Mouse (Mus musculus) hematopoietic stem cell, adult 5-6 weeks (primary cell): ENCODE measurements around the gene Pinlyp. TPM values are rescaled to one million over a fixed set of nuclear protein-coding genes. Genes with fewer than 3 reads are reported as not detected.
"Not testable (repeated sequence)": the region's sequence is repeated elsewhere in the genome, so short reads cannot be mapped to it uniquely, and the experiment has no call there.

ENCODE experiments used
- ATAC-seq, 2 experiments: fragments of 125-278 bp in 1 of 2; replicated peaks in 1 of 2; 2 replicates each; pipeline ENCODE4 v1.8.0; 2016 to 2017; ENCODE audit warnings: inconsistent platforms in 2 of 2, mild to moderate bottlenecking in 2 of 2, moderate number of reproducible peaks in 2 of 2, low read depth in 1 of 2, moderate TSS enrichment in 1 of 2; ENCODE audit not compliant: low FRiP score in 2 of 2, poor library complexity in 2 of 2, severe bottlenecking in 2 of 2, insufficient read depth in 1 of 2, low TSS enrichment in 1 of 2
- total RNA-seq: library from RNA; stranded (forward); fragments of 172-1452, 232-1000 nt; gene quantifications from 2 replicates; pipeline ENCODE4 v1.2.3, GENCODE M21; 2017

Gene Pinlyp
- total RNA-seq, 1 experiment from 2014 or later = not detected

- ATAC-seq = no peak
Observed at GRCm38 (mm10) chr7:24533031-24533571, 12.8 kb downstream of the Pinlyp start.

- ATAC-seq = peak; percentile 62 to 64
Observed at GRCm38 (mm10) chr7:24531211-24531971, 14.5 kb downstream of the Pinlyp start.

GRCm38 (mm10) chr7:24530062-24530931, 15.6 kb downstream of the Pinlyp start, which contains the start of gene Irgq:
Irgq (plus strand) TSS chr7:24530689.
- ATAC-seq = peak; percentile 88 to 92

- no peak for ATAC-seq
Observed at GRCm38 (mm10) chr7:24529580-24529979, 16.3 kb downstream of the Pinlyp start.

GRCm38 (mm10) chr7:24528861-24529260, 17.1 kb downstream of the Pinlyp start:
- no peak for ATAC-seq

DNA sequence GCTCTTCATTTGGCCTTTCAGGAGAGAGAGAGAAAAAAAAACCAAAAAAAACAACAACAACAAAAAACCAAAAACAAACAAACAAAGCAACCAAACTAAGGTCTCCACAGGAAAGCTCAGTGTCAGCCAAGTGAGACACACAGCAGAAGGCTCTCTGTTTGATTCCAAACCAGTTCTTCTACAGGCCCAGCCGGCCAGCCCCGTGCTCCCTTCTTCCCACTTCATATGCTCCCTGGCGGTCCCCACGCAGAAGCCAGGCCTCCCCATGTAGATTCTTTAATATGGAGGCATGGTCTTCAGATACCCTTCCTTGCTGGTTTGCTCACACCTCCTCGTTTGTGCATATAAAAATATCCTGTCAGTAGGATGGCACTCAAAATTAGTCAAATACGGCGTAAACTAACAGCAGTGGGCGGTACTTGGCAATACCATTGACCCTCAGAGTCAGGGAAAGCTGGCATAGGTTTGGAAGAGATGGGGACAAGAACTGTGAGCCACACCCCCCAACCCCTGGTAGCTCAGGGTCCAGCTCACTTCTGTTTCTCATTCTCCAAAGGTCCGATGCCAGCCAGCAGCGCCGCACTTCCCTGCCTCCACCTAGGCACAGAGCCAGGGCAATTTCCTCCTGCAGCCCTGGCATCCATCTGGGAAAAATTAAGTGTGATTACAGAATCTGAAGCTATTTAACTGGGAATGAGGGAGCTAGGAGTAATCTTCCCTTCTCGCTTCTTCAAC, 20.1 kb downstream of the Pinlyp start:
- no peak for ATAC-seq

- ATAC-seq = no peak
Observed at GRCm38 (mm10) chr7:24524978-24525377, 20.9 kb downstream of the Pinlyp start.

DNA sequence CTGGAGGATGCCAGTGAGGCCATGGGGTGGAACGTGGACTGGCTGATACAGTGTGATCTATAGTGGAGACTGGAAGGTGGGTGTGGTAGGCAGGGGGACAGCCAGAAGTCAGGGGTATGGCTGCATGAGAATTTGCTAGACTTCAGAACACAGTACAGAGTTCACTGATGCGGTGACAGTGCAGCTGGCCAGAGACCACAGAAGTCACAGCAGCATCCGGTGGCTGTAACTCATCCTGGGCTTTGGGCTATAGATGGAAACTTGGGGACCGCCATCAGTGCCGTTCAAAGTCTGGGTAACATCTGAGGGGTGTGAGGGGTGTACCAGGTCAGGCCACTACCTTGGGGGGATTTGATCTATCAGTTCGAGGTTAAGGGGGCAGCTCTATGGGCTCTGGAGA, 22.2 kb downstream of the Pinlyp start:
- ATAC-seq = no peak

DNA sequence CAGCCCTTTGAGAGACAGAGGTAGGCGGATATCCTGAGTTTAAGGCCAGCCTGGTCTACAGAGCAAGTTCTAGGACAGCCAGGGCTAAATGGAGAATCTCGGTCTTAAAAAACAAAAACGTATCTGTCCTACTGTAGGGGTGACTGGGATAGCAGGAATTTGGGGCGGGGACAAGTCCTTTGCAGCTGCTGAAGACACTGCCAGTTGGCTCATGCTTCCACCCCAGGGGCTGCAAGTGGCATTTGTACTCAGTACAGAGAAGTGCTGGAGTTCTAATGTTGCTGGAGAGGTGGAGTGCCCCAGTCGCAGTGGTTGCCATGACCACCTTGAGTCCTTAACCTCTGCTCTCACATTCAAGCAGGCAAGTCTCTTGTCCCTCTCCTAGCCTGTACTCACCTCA, 23.1 kb downstream of the Pinlyp start:
- ATAC-seq = no peak

DNA sequence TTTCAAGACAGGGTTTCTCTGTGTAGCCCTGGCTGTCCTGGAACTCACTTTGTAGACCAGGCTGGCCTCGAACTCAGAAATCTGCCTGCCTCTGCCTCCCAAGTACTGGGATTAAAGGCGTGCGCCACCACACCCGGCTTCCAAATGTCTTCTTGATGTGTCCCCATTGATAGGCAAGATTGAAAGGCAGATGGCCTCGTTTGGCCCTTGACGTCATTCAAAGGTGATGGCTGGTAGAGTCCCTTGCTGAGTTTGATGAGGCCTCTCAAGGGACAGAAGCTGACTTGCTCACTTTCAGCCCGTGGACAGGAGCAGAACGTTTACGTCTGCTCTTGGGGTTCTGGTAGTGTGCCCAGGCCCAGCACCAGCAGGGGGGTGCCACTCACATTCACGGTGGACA, 25.9 kb downstream of the Pinlyp start:
- ATAC-seq = not testable (repeated sequence)

DNA sequence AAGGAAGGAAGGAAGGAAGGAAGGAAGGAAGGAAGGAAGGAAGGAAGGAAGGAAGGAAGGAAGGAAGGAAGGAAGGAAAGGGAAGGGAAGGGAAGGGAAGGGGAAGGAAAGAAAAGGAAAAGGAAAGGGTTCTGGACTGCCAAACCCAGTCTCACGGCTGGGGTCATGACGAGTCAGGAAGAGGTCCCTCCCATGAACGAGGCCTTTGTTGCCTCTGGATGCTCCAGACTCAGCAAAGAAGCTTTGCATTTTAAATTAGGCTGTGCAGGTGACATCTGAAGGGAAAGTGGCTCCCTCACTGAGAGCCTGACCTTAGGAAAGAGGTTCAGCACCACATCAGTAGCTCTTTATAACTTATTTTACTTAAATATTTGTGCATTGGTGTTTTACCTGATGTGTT, 26.8 kb downstream of the Pinlyp start:
- ATAC-seq = no peak

DNA sequence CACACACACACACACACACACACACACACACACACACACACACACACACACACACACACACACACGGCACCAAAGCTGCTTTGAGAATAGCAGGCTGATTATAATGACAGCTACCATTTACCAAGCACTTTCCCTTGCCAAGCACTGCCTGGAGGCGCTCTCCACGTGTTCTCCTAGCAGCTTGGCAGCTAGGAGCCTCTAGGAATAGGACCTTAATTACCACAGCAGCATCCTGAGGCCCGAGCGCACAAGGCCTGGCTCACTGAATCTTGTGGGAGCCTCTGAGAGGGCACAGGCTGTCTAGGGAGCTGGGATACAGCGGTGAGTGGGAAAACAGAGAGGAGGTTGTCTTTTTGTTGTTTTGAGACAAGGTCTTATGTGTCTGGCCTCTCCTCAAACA, 28.3 kb downstream of the Pinlyp start:
- no peak for ATAC-seq

- ATAC-seq = no peak
Observed at GRCm38 (mm10) chr7:24517077-24517476, 28.8 kb downstream of the Pinlyp start.

DNA sequence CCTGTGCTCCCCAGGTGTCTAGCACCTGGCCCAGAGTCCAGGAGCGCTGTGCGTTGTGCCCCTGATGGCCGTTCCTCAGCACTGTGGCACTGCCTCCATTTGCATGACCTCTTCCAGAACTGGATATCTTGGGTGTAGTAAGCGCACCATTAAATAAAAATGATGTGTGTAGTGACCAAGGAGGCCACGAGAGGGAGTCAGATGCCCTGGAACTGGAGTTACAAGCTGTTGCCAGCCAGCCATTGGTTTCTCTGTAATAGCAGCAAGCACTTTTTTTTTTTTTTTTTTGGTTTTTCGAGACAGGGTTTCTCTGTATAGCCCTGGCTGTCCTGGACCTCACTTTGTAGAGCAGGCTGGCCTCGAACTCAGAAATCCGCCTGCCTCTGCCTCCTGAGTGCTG, 29.6 kb downstream of the Pinlyp start:
- ATAC-seq = not testable (repeated sequence)

GRCm38 (mm10) chr7:24512355-24512754, 33.6 kb downstream of the Pinlyp start, which contains the start of gene AC161166.1:
AC161166.1 (minus strand) TSS chr7:24512455.
- ATAC-seq = no peak

GRCm38 (mm10) chr7:24507726-24508114, 38.2 kb downstream of the Pinlyp start:
- peak in 1 of 2 experiments; percentile 9; a peak in 1 of 4 replicates for ATAC-seq
